Mouse (Mus musculus) forebrain, embryonic 16.5 days (tissue): ENCODE results near the gene Npepps. TPM values are rescaled to one million over a fixed set of nuclear protein-coding genes. Genes with fewer than 3 reads are reported as not detected.

Experiments used
- ATAC-seq: fragments of 200-750 bp; cut with Nextera tagmentation; 2 replicates; pipeline ENCODE4 v1.8.0; 2017; ENCODE audit warnings: mild to moderate bottlenecking, moderate library complexity
- H3K27ac ChIP-seq: fragments of 300-500 bp; sonication (generic); 2 replicates; pipeline ENCODE4 v1.5.1; 2014; ENCODE audit warnings: low read length, control low read depth
- H3K27me3 ChIP-seq: fragments of 300-500 bp; sonication (generic); replicated peaks from 2 replicates; pipeline ENCODE4 v1.6.1; 2014; ENCODE audit warnings: low read length; ENCODE audit not compliant: control insufficient read depth, insufficient read depth
- H3K36me3 ChIP-seq: fragments of 300-500 bp; sonication (generic); 2 replicates; pipeline ENCODE4 v1.6.1; 2014; ENCODE audit not compliant: control insufficient read depth, insufficient read depth
- H3K4me1 ChIP-seq: fragments of 300-500 bp; sonication (generic); replicated peaks from 2 replicates; pipeline ENCODE4 v1.6.1; 2014; ENCODE audit warnings: low read length; ENCODE audit not compliant: control insufficient read depth, insufficient read depth
- H3K4me2 ChIP-seq: fragments of 300-500 bp; sonication (generic); 2 replicates; pipeline ENCODE4 v1.6.1; 2014; ENCODE audit warnings: mild to moderate bottlenecking, low read length, control low read depth
- H3K4me3 ChIP-seq: fragments of 300-500 bp; sonication (generic); replicated peaks from 2 replicates; pipeline ENCODE4 v1.5.1; 2014; ENCODE audit warnings: mild to moderate bottlenecking, low read length, control low read depth
- H3K9ac ChIP-seq: fragments of 300-500 bp; sonication (generic); replicated peaks from 2 replicates; pipeline ENCODE4 v1.6.1; 2014; ENCODE audit warnings: low read depth, low read length, control low read depth
- H3K9me3 ChIP-seq: fragments of 300-500 bp; sonication (generic); 2 replicates; pipeline ENCODE4 v1.6.1; 2016; ENCODE audit warnings: low read length; ENCODE audit not compliant: control insufficient read depth
- WGBS: fragments of 180-500 bp; shearing (Covaris S2); extraction: QIAGEN DNeasy Blood & Tissue Kit; methylation state at CpG from one replicate; pipeline ENCODE4 v1.1.7; 2014; 5-methylcytosine and 5-hydroxymethylcytosine counted together
- polyA plus RNA-seq: library from polyadenylated mRNA; unstranded; fragments of >200 nt; fragmentation: Nextera tagmentation; extraction: Ambion mirVana; gene quantifications from 2 replicates; pipeline ENCODE4 v1.2.1, GENCODE M21; 2015

The Npepps gene
- polyA plus RNA-seq, 1 experiment from 2014 or later, result 157 TPM

- Histone ChIP-seq H3K4me2 (no peak overlapping the region), H3K4me1 (no peaks in the 10 kb centered on the region), H3K9me3 (no peaks in the 10 kb centered on the region), H3K4me3 (no peak overlapping the region), H3K9ac (no peak overlapping the region), H3K27ac (no peak overlapping the region), H3K36me3 (peaks cover 29% of the 10 kb centered on the region), H3K27me3 (no peaks in the 10 kb centered on the region)
- ATAC-seq, result no peak
- 100% methylated on average over 1 of the region's 1 CpGs for WGBS
These were observed 54.3 kb downstream of the Npepps start for GRCm38 (mm10) chr11:97226131-97226530.

GRCm38 (mm10) chr11:97223485-97223884, 57.0 kb downstream of the Npepps start:
- H3K4me1 ChIP-seq, result no peaks in the 10 kb centered on the region
- WGBS, result 6% methylated on average over 3 of the region's 3 CpGs
- H3K27ac ChIP-seq, result no peak overlapping the region
- no peak overlapping the region for H3K9ac ChIP-seq
- H3K9me3 ChIP-seq, result no peaks in the 10 kb centered on the region
- no peak for ATAC-seq
- peaks cover 26% of the 10 kb centered on the region for H3K36me3 ChIP-seq
- H3K4me3 ChIP-seq, result no peak overlapping the region
- H3K4me2 ChIP-seq, result no peak overlapping the region
- no peaks in the 10 kb centered on the region for H3K27me3 ChIP-seq

- 96% methylated on average over 2 of the region's 2 CpGs for WGBS
- Histone ChIP-seq H3K27me3 (no peaks in the 10 kb centered on the region), H3K27ac (no peak overlapping the region), H3K9me3 (no peaks in the 10 kb centered on the region), H3K36me3 (peaks cover 29% of the 10 kb centered on the region), H3K4me2 (no peak overlapping the region), H3K4me3 (no peak overlapping the region), H3K4me1 (no peaks in the 10 kb centered on the region), H3K9ac (no peak overlapping the region)
- ATAC-seq, result no peak
These were observed 58.8 kb downstream of the Npepps start for GRCm38 (mm10) chr11:97221611-97222010.

GRCm38 (mm10) chr11:97220211-97220610, 60.2 kb downstream of the Npepps start:
- H3K4me3 ChIP-seq, result no peak overlapping the region
- no peak overlapping the region for H3K4me2 ChIP-seq
- H3K27ac ChIP-seq, result no peak overlapping the region
- H3K36me3 ChIP-seq, result peaks cover 30% of the 10 kb centered on the region
- 81% methylated on average over 3 of the region's 3 CpGs for WGBS
- H3K27me3 ChIP-seq, result no peaks in the 10 kb centered on the region
- H3K9ac ChIP-seq, result no peak overlapping the region
- ATAC-seq, result no peak
- no peaks in the 10 kb centered on the region for H3K9me3 ChIP-seq
- H3K4me1 ChIP-seq, result no peaks in the 10 kb centered on the region

- WGBS, result 90% methylated on average over 5 of the region's 5 CpGs
- Histone ChIP-seq H3K27me3 (no peaks in the 10 kb centered on the region), H3K4me3 (no peak overlapping the region), H3K9ac (no peak overlapping the region), H3K36me3 (peaks cover 56% of the 10 kb centered on the region), H3K27ac (no peak overlapping the region), H3K4me1 (no peaks in the 10 kb centered on the region), H3K4me2 (no peak overlapping the region), H3K9me3 (no peaks in the 10 kb centered on the region)
- ATAC-seq, result no peak
These were observed 66.0 kb downstream of the Npepps start for GRCm38 (mm10) chr11:97214411-97214810.

GRCm38 (mm10) chr11:97210728-97211400, 69.6 kb downstream of the Npepps start:
- no peaks in the 10 kb centered on the region for H3K9me3 ChIP-seq
- ATAC-seq, result no peak
- H3K36me3 ChIP-seq, result peaks cover 46% of the 10 kb centered on the region
- no peak overlapping the region for H3K4me2 ChIP-seq
- no peak overlapping the region for H3K4me3 ChIP-seq
- no peak overlapping the region for H3K27ac ChIP-seq
- no peaks in the 10 kb centered on the region for H3K27me3 ChIP-seq
- H3K4me1 ChIP-seq, result no peaks in the 10 kb centered on the region
- H3K9ac ChIP-seq, result no peak overlapping the region
- 93% methylated on average over 9 of the region's 9 CpGs for WGBS

- H3K4me2 ChIP-seq, result no peak overlapping the region
- H3K27me3 ChIP-seq, result no peaks in the 10 kb centered on the region
- ATAC-seq, result no peak
- H3K4me1 ChIP-seq, result no peaks in the 10 kb centered on the region
- peaks cover 20% of the 10 kb centered on the region for H3K36me3 ChIP-seq
- H3K4me3 ChIP-seq, result no peak overlapping the region
- H3K9ac ChIP-seq, result no peak overlapping the region
- 78% methylated on average over 8 of the region's 8 CpGs for WGBS
- H3K27ac ChIP-seq, result no peak overlapping the region
- H3K9me3 ChIP-seq, result no peaks in the 10 kb centered on the region
These were observed 73.4 kb downstream of the Npepps start for GRCm38 (mm10) chr11:97207011-97207422.

GRCm38 (mm10) chr11:97199519-97199918, 80.9 kb downstream of the Npepps start:
- no peaks in the 10 kb centered on the region for H3K9me3 ChIP-seq
- H3K27ac ChIP-seq, result no peak overlapping the region
- H3K9ac ChIP-seq, result no peak overlapping the region
- ATAC-seq, result no peak
- no peaks in the 10 kb centered on the region for H3K27me3 ChIP-seq
- no peak overlapping the region for H3K4me2 ChIP-seq
- 83% methylated on average over 6 of the region's 6 CpGs for WGBS
- H3K4me3 ChIP-seq, result no peak overlapping the region
- H3K4me1 ChIP-seq, result no peaks in the 10 kb centered on the region
- H3K36me3 ChIP-seq, result no peaks in the 10 kb centered on the region

- no peak for ATAC-seq
These were observed 81.8 kb downstream of the Npepps start for GRCm38 (mm10) chr11:97198601-97199000.

GRCm38 (mm10) chr11:97197021-97197420, 83.4 kb downstream of the Npepps start:
- Histone ChIP-seq H3K27ac (no peak overlapping the region), H3K9ac (no peak overlapping the region), H3K27me3 (no peaks in the 10 kb centered on the region), H3K4me2 (no peak overlapping the region), H3K4me3 (no peak overlapping the region), H3K9me3 (no peaks in the 10 kb centered on the region), H3K4me1 (no peaks in the 10 kb centered on the region), H3K36me3 (no peaks in the 10 kb centered on the region)
- 85% methylated on average over 8 of the region's 8 CpGs for WGBS
- ATAC-seq, result no peak

More at GRCm38 (mm10) chr11:97198601-97199000, 81.8 kb downstream of the Npepps start:
- Histone ChIP-seq H3K27me3 (no peaks in the 10 kb centered on the region), H3K27ac (no peak overlapping the region), H3K9ac (no peak overlapping the region), H3K36me3 (no peaks in the 10 kb centered on the region), H3K4me1 (no peaks in the 10 kb centered on the region), H3K4me3 (no peak overlapping the region), H3K9me3 (no peaks in the 10 kb centered on the region), H3K4me2 (no peak overlapping the region)
- WGBS, result 15% methylated on average over 5 of the region's 5 CpGs
